Mouse (Mus musculus) cerebellum, adult 9-10 months (tissue): ENCODE data around the gene C2.
"Not testable (repeated sequence)": the region's sequence is repeated elsewhere in the genome, so short reads cannot be mapped to it uniquely, and the experiment has no call there.

Experiments used
- DNase-seq: peaks from one replicate; pipeline ENCODE4 v3.0.0; 2022

The C2 gene

DNA sequence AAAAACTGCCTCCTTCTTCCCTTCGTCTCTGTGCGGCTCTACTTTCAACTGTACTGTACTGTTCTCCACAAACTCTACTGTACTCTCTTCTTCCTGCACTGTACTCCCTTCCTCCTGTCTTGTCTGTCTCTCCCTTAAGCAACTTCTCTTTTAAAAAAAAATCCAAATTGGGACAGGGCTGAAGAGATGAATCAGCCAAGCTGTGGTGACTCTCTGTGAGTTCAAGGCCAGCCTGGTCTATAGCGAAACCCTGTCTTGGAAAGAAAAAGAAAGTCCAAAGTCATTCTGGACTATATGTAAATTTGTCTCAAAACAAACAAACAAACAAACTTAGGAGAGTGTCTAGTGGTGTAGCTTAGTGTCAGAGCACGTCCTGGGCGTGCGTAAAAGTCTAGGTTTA, 23.7 kb downstream of the C2 start:
- DNase-seq: no peak

DNA sequence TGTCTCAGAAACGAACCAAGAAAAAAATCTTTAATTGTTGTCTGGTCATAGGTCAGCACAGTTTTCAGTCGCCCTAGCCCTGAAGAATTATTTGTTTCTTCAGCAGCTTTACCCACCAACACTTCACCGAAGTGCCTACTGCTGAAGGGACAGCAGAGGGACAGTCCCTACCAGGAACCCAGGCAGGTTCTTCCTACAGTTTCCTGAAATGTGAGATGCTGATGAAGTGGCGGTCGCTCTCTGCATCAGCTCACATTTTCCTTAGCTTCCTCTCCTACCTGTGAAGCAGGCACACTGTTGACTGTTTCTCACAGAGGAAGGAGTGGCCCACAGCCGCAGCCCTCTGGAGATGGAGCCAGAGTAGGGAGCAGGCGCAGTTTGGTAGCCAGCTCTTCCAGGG, 32.1 kb downstream of the C2 start:
- no peak for DNase-seq

DNA sequence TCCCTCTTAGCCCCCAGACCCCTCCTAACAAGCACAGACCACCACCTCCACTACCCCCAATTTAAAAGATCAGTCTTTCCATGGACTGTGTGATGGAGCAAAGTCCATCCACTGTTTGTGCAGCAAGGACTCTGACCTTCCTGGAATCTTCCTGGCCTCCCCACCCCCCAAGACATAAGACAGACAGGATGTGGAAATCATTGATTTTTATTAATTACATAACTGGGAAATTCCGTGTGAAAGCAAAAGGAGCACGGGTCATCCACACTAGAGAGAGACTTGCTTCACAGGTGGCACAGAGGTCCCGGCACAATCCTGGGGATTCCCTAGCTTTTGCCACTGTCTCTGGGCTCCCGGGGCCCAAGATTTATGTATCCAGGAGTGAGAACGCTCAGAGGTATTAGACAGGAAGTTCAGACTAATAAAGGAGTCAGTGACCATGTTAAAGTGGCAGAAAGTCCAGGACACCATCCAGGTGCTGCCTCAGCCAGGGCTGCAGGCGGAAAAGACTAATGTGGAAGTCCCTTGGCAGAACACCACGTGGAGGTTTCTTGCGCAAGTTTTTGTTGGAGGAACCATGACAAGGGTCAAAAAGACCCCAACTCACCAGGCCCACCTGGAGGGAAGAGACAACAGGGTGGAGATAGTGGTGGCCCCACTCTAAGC, 35.5 kb downstream of the C2 start, which contains the start of gene Cfb:
Gene Cfb (minus strand): TSS at position 103 of the 666 bp plus-strand sequence.
- no peak for DNase-seq

DNA sequence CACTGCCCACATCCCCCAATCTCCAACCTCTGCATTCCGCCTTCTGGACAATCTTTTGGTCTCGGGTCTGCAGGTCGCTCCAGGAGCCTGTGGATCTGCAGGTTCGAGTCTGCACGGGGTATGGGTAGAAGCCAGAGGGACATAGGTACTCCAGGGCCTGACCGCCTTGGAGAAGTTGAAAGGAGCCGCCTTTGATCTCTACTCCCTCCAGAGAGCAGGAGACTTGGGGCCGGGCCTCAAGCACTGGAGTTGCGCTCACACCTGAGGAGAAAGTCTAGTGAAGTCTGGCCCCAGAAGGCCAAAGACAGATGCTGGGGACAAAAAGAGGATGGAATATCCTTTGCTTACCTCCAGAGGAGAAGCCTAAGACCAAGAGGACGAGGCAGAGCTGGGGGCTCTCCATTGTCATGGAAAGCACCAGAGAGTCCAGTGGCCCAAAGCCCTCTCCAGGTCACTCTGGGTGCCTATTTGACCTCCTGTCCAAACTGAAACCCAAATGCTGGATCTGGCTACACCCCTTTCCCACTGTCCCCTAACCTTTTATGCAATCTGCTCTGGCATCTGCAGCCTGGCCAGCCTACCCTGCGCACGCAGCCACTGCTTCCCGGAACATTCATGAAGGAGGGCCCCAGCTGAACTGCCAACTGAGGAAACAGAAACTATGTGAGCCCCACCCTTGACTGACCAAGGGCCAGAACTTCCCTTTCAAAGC, 36.2 kb downstream of the C2 start:
- DNase-seq: no peak

DNA sequence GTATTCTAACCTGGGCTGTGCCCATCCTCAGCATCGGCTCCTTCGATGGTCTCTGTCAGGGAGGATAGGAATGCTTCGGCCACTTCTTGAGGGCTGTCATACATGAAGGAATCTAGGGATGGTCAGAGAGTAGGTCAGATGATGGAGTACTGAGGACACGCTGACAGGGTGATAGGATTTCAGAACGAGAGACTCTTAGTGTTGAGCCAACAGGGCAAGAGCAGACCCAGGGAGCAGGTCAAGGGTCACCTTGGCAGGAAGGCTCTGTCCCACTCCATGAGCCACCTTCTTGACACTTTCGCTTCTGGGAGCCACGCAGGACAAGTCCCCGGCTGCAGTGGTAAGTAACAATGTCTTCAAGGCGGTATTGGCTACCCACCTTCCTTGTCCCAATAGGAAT, 37.6 kb downstream of the C2 start:
- DNase-seq: no peak

DNA sequence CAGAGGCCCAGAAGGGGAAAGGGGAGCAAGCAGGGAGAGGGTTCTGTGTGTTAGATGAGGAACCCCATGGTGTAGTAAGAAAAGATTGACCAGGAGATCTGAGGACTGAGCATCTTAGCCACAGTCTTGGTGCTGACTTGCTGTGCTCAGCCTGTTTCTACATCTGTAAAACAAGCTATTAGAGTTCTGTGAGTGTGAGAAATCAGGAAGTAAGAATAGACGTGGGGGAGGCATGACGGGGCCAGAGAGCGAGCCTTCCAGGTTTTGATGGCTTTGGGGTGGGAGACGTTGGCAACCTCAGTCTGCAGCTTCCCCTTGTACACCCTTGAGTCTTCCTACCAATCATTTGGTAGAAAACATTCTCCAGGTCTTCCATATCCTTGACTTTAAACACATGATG, 39.4 kb downstream of the C2 start:
- no peak for DNase-seq

DNA sequence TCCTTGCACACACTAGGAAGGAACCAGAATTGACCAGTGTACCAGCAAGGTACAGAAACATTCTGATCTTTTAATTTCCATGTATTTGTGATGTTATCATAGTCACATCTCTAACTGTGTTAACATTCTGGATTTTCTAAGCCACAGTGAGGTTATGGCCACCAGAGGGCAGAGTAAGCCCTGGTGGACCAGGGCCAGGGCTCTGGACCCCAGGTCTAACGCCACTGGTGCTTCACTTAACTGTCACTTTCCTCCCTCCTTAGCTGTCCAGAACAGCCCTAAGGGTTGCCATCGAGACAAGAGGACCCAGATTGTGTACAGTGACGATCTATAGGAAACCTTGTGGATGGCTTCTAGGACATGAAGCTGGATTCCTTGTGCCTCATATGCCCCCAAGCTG, 42.2 kb downstream of the C2 start:
- no peak for DNase-seq

DNA sequence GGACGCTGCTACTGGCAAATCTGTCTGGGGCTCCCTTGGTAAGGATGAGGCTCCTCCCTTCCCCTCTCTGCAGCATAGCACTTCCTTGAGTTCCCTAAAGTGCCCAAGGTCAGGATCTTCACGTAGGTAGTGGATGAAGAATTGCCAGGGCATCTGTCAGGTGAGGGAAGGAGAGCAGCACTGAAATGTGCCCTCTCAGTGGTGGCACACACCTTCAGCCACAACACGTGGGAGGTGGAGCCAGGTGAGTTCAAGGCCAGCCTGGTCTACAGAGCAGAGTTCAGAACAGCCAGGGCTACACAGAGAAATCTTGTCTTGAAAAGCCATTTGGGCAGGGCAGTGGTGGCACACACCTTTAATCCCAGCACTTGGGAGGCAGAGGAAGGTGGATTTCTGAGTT, 43.3 kb downstream of the C2 start:
- no peak for DNase-seq

DNA sequence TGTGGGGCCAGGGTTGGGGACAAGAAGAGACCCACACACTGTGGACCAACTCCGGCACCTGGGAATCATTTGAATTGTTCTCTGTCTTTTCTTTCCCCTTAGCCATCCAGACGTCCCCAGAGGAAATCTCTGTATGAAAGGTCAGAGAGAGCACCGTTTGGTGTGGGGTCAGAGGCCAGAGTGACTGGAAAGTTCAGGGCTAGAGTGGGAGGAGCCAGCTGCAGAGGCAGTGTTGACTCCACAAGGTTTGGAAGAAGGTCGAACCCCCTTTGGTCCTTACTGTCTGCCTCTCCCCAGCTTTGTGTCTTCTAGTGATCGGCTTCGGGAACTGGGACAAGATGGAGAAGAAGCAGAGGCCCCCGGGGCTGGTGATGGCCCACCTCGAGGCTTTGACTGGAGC, 44.6 kb downstream of the C2 start:
- no peak for DNase-seq

DNA sequence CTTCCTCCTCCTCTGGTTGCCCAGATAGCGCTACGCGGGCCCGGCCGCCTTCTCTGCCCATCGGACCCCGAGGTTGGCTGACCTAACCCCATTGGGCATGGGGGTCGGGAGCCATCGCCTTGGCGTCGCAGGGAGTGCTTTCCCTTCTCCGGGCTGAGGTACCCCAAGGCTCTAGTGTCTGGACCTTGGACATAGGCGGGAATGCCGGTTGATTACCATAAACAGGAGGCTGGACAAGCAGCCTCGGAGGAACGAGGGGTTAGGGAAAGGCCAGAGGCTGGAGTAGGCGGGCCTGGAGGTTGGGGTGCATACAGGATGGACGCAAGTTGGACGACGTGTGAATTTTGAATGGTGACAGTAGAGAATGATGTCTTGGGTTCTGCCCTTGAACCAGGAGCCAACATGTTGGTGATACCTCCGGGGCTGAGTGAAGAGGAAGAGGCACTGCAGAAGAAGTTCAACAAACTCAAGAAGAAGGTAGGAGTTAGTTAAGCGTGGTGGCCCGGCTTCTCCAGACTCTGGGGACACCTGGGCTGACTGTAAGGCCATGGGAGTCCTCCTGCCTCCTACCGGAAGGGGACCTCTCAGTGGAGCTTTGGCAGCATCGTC, 47.4 kb downstream of the C2 start:
- no peak for DNase-seq

DNA sequence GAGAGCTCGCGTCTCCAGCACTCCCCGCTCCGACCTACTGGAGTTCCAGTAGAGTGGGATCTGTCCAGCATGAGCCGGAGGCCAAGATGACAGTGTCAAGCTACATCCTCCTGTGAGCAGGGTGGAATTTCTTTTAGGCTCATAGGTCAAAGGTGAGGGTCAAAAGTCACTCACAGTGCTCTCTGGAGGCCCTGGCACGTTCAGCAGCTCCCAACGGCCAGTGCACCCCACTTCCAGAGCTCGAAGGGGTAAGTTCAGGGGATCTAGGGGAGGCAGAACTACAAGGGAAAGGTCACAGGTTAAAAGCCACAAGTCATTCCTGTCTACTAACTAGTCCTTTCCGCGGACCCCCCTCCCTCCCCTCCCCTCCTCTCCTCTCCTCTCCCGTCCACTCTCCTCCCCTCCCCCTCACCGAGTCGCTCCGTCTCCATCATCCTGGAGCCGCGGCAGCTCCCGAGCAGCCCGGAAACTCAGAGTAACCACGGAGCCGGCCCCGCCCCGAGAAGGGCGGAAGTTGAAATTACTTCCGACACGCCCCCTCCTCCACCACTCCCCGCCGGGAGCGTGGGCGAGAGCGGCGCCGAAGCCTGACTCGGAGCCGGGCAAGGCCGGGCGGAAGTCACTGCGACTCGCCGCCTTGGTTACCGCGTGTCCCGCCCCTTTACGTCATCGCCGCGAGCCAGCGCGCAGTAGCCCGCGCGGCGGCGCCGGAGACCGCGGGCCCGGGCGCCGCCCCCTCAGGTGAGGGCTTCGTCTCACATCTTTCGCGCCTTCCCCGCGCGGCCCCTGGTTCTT, 48.1 kb downstream of the C2 start, which contains the start of the genes Skiv2l and Nelfe:
Gene Skiv2l (minus strand): TSS at position 489 of the 795 bp plus-strand sequence.
Gene Nelfe (plus strand): TSS at position 670 of the 795 bp plus-strand sequence.
- peak; percentile 97 for DNase-seq

DNA sequence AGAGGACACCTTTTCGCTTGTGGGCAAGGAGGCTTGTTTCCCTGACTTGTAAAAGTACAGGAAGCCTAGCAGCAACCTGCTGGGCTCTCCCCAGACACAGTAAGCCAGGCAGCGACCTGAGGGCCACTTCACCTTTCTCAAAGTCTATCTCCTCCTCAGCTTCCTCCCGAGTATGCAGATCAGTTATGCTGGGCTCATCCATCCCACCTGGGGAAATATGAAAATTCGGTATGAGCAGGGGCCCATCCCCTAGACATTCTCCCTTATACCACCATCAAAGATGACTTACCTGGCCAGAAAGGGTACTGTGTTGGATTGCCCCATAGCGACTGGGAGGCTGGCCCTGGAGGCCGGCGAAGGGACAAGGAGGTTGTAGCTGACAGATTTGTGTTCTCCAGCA, 50.5 kb downstream of the C2 start:
- no peak for DNase-seq

DNA sequence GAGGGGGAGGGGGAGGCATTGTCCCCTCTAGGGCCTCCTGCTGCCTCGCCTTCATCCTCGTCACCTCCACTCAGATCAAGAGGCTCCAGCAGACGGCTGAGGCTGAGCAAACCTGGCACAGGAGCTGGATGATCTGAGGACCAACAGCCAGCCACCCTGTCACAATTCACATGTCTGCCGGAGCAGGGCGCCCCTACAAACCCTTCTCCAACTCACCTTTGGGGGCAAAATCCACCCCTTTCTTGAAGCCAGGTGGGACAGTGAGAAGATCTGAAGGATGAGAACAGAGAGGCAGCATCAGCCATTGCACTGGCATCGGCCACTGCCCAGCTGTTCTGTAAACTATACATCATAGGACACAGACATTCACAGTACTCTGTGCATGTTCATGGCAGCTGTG, 50.9 kb downstream of the C2 start:
- no peak for DNase-seq

DNA sequence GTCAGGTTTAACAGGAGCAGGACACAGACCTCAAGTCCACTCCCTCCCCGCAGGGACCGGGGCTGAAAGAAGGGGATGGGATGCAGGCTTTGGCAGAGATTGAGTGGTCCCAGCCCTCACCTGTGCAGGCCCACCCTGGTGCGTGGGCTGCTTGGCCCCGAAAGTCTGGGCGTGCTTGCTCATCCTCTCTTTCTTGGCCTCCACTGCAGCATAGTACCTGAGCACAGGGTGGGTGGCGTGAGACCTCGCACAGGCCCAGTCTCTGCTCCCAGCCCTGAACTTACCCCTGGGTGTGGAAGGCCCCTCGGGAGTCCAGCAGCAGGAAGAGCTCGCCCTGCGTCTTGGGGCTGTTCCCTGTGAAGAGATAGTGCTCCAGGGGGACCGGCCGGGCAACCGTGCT, 53.2 kb downstream of the C2 start:
- no peak for DNase-seq

DNA sequence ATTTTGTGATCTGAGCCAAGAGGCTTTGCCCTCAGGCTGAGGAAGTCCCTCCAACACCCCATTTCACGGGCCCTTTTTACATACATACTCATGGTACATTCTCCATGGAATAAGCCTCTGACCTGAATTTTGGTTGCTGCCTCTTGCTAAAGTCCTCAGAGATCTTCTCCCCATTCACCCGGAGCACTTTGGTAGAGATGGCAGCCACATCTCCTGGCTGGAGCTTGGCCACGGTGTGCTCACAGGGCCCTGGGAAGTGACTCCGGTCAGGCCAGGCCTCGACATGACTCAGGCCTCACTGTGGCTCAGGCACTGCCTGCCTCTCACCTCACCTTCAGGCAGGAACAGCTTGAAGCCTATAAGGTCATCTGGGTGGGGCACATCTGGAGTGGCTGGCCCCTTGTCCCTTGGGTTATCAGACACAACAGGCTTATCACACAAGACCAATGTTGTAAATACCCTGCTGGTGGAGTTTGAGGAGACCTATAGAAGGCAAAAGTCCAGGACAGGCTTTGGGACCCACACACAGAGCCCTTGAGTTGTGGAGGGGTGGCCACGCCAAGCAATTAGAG, 57.2 kb downstream of the C2 start:
- no peak for DNase-seq

DNA sequence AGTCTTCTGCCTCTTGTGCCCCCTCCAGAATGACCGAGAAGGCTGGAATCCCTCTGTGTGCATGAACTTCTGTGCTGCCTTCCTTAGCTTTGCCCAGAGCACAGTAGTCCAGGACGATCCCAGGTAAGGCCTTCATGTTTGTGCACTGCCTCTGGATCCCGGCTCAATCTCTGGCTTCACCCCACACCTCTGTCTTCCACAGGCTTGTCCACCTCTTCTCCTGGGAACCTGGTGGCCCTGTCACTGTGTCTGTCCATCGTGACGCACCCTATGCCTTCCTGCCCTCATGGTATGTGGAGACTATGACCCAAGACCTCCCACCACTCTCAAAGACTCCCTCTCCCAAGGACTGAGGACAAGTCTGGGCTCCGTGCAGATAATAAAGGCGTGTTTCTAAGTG, 59.3 kb downstream of the C2 start:
- DNase-seq: no peak

DNA sequence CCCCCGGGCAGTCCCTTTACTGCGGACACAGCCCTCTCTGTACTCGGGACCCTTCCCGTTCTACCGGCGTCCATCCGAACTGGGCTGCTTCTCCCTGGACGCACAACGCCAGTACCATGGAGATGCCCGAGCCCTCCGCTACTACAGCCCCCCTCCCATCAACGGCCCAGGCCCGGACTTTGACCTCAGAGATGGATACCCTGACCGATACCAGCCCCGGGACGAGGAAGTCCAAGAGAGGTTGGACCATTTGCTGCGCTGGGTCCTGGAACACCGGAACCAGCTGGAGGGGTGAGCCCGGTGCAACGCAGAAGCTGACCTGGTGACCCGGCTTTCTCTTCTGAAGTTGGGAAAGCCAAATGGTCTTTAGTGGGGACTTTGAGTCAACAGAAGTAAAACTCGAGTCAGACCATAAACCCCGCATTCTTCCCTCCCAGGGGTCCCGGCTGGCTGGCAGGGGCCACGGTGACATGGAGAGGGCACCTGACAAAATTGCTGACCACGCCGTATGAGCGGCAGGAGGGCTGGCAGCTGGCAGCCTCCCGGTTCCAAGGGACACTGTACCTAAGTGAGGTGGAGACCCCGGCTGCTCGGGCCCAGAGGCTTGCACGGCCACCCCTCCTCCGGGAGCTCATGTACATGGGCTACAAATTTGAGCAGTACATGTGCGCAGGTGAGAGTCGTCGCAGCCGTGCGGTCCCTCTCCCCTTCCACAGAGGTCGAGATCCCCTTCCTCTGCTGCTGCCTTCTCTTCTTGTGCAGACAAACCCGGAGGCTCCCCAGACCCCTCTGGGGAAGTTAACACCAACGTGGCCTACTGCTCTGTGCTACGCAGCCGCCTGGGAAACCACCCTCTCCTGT, 60.4 kb downstream of the C2 start:
- DNase-seq: no peak

DNA sequence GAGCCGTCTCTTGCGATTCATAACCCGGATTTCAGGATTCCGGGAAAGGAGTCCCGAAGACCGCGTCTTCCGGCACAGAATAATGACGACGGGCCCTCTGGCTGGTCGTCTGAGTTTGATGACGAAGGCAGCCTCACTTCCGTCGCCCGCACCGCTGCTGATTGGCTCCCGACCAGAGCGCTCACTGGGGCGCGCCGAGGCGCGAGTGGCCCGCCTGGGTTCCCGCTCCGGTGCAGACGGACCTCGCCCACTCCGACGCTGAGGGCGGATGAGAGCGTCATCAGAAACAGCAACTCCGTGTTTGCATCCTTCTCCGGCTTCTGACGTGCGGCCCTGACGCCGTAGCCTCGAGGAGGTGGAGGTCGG, 61.2 kb downstream of the C2 start, which contains the start of the genes Stk19 and Dxo:
Gene Stk19 (minus strand): TSS at position 90 of the 366 bp plus-strand sequence.
Gene Dxo (plus strand): TSS at position 164 of the 366 bp plus-strand sequence.
- peak; percentile 94 for DNase-seq

DNA sequence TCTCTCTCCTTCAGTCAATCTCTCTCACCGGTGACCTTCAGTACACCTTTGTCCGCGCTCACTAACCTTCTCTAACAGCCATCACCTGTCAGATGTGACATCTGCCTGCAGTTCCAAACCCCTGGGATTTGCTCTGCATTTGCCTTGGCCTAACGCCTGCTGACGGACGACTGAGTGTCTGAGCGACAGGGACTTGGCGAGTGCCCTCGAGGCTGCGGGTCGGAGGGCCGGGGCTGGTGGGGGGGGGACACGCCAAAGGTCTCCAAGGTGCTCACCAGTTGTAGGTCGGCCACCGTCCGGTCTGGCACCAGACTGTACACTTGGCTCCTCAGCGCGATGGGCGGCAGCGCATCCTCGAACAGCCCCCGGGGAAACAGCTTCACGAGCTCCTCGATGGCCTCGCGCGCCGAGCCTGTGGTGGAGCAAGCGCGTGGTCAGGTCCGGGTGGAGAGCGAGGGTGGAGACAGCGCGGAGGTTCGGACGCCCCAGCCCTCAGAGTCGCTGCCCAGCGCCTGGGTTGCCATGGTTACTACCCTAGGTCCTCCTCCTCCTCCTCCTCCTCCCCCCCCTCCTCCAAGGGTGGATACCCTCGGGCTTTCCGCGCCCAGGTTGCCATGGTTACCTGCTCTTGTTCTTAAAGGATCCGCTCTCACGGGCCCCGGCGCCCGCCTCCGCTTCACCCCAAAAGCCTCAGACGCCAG, 61.8 kb downstream of the C2 start:
- DNase-seq: peak; percentile 57

DNA sequence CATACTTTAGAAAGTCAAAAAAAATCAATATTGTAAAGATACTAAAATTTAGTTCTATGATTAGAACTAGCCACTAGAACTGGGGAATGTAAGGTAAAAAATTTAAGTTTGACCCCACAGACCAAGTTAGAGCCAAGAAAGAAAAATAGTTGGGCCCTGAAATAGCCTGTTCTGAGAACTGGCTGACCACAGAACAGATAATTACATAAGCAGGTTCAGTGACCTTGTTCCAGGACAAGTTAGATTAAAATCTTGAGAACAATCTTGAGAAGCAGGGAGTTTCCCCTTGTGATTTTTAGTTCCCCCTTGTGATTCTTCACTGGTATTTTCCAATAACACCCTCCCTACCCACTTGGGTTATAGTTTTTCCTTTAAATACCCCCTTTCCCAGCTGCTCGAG, 67.3 kb downstream of the C2 start:
- DNase-seq: not testable (repeated sequence)

DNA sequence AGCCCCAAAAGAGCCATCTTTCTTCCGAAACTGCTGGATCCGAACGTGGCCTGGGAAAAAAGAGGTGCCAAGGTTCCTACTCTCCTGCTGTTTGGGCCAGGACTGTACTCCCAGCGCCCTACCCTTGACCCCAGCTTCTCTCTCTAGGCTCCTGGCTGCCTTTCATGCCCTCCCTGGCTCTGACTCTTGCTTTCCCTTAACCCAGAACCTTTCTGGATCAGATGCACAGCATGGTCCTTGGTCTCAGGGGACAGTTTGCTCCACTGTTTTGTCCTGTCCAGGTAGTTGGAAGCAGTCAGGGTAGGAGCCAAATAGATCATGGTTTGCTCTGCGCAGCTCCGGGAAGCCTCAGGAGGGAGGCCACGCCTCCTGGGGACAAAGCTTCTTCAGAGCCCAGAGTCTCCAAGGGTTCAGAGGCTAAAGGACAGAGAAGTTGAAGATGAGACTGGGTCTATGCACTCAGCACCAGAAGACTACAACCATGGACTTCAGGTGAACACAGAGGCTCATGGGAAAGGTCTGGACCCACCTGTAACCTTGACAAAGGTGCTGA, 83.2 kb downstream of the C2 start:
- no peak for DNase-seq
